Mouse (Mus musculus) testis, adult 2 months (tissue): ENCODE measurements around the gene Aqp6. TPM values are rescaled to one million over a fixed set of nuclear protein-coding genes. Genes with fewer than 3 reads are reported as not detected.

Source experiments
- H3K27ac ChIP-seq: fragments of 200-500 bp; 2 replicates; pipeline ENCODE4 v1.5.1; 2012; ENCODE audit warnings: low read depth, low read length; ENCODE audit not compliant: control insufficient read depth, insufficient read depth
- H3K27me3 ChIP-seq: fragments of 200-500 bp; 2 replicates; pipeline ENCODE4 v1.6.1; 2012; ENCODE audit warnings: mild to moderate bottlenecking, low read length, moderate library complexity; ENCODE audit not compliant: control insufficient read depth, insufficient read depth
- H3K36me3 ChIP-seq: fragments of 200-500 bp; 2 replicates; pipeline ENCODE4 v1.6.1; 2012; ENCODE audit warnings: mild to moderate bottlenecking, low read length; ENCODE audit not compliant: control insufficient read depth, insufficient read depth
- H3K4me1 ChIP-seq: fragments of 200-500 bp; 2 replicates; pipeline ENCODE4 v1.6.1; 2012; ENCODE audit warnings: low read length; ENCODE audit not compliant: control insufficient read depth, insufficient read depth
- H3K4me3 ChIP-seq: fragments of 200-500 bp; 2 replicates; pipeline ENCODE4 v1.5.1; 2012; ENCODE audit warnings: low read depth, mild to moderate bottlenecking, low read length, moderate library complexity, mixed read lengths; ENCODE audit not compliant: control insufficient read depth
- CTCF ChIP-seq: fragments of 200-500 bp; IDR thresholded peaks from 2 replicates; pipeline ENCODE4 v1.5.1; 2012; ENCODE audit warnings: low read depth, mild to moderate bottlenecking, inconsistent platforms, low read length, moderate library complexity; ENCODE audit not compliant: control insufficient read depth, insufficient read depth, insufficient replicate concordance
- POLR2A ChIP-seq: fragments of 200-500 bp; IDR thresholded peaks from 2 replicates; pipeline ENCODE4 v1.6.1; 2012; ENCODE audit warnings: low read depth, mild to moderate bottlenecking, inconsistent platforms, low read length, moderate library complexity; ENCODE audit not compliant: control insufficient read depth
- polyA plus RNA-seq: library from polyadenylated mRNA; depleted of rRNA; stranded (reverse); fragments of >200 nt; gene quantifications from 2 replicates; pipeline ENCODE4 v1.2.3, GENCODE M21; 2012

Aqp6 gene
- polyA plus RNA-seq, 1 experiment, result not detected

DNA sequence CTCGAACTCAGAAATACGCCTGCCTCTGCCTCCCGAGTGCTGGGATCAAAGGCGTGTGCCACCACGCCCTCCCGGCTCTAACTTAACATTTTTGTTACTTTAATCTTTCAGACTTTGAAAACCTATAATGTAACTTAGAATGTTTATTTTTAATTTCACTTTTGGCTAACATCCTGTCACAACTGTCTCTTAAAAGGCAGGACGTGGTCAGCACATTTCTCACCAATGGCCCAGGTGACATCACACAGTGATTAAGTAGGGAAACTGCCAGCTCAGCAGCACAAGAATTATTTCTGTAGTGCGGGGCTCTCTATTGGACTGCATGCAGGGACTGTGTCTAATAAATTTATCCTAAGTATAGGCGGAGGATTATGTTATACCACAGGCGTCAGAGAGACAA, 42.6 kb downstream of the Aqp6 start:
- TF ChIP-seq POLR2A, result no peak
- TF ChIP-seq CTCF, result no peak
- Histone ChIP-seq H3K4me3 (no peak overlapping the region), H3K36me3 (no peaks in the 10 kb centered on the region; the same call in 1 of the 2 replicates), H3K4me1 (peaks cover 3% of the 10 kb centered on the region; the same call in 1 of the 2 replicates), H3K27ac (no peak overlapping the region), H3K27me3 (no peaks in the 10 kb centered on the region)

GRCm38 (mm10) chr15:99644776-99645175, 43.6 kb downstream of the Aqp6 start:
- Histone ChIP-seq H3K4me1 (peaks cover 3% of the 10 kb centered on the region; the same call in 1 of the 2 replicates), H3K4me3 (no peak overlapping the region), H3K27me3 (no peaks in the 10 kb centered on the region), H3K36me3 (no peaks in the 10 kb centered on the region), H3K27ac (no peak overlapping the region)
- TF ChIP-seq CTCF (no peak), POLR2A (no peak)

DNA sequence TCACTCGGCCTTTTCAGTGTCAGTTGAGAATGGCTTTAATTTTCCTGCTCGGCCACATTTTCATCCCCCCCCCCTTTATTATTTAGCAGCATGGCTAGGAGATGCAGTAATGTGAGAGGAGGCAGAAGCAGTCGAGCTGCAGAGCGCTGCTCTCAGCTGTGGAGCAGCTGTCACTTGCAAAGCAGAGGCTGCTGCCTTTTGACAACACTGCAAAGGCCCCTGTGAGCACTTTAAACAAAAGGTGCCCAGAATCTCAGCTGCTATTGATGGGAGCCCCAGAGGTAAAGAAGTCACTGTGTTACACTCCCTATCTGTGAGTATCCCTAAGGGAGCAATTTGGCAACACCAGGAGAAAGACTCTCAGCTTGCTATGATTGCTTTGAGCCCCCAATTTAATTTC, 47.1 kb downstream of the Aqp6 start:
- H3K27ac ChIP-seq, result no peak overlapping the region
- H3K36me3 ChIP-seq, result no peaks in the 10 kb centered on the region
- no peaks in the 10 kb centered on the region for H3K27me3 ChIP-seq
- H3K4me1 ChIP-seq, result peaks cover 5% of the 10 kb centered on the region
- no peak overlapping the region for H3K4me3 ChIP-seq
- no peak for TF ChIP-seq POLR2A
- TF ChIP-seq CTCF, result no peak

- H3K27ac ChIP-seq, result no peak overlapping the region
- no peaks in the 10 kb centered on the region for H3K36me3 ChIP-seq
- H3K4me1 ChIP-seq, result peaks cover 5% of the 10 kb centered on the region
- no peak overlapping the region for H3K4me3 ChIP-seq
- TF ChIP-seq POLR2A (no peak), CTCF (no peak)
- H3K27me3 ChIP-seq, result no peaks in the 10 kb centered on the region
These were observed 48.0 kb downstream of the Aqp6 start for GRCm38 (mm10) chr15:99649067-99649761.

- TF ChIP-seq POLR2A (no peak), CTCF (no peak)
- Histone ChIP-seq H3K27me3 (no peaks in the 10 kb centered on the region), H3K4me1 (peaks cover 5% of the 10 kb centered on the region), H3K4me3 (peak overlapping the region; percentile 8; the same call in 1 of the 2 replicates), H3K36me3 (no peaks in the 10 kb centered on the region), H3K27ac (no peak overlapping the region)
These were observed 49.1 kb downstream of the Aqp6 start for GRCm38 (mm10) chr15:99650304-99650703.

DNA sequence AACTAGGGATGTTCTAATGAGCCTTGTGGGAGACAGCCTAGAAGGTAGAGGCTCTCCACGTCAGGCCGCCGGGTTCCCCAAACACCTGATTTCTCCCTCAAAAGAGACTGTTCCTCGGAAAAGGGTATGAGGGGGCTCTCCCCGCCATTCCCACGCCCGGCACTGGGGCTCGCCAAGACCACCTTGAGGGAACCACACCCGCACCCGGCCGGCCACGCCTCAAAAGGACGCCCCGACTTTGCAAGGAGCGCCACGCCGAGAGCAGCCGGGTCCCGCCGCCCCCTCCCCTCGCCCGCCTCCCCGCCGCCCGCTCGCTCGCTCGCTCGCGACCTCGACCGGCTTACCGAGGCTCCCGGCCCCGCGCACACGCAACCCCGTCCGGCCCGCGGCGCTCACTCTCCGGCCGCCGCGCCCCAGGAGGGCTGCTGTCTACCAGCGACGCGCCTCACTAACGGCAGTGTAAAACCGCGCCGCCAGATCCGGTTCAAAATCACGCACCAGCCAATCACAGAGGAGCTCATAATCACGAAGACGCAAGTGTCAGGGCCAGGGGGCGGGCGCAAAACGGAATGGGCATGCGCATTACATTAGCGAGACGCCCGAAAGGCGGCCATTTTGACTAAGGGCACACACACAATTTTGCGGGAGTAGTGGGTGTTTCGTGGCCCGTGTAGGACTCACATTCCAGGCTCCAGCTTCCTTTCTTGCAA, 50.1 kb downstream of the Aqp6 start, which contains the start of gene Racgap1:
Gene Racgap1 (minus strand): TSS at position 494 of the 710 bp plus-strand sequence.
- no peaks in the 10 kb centered on the region for H3K36me3 ChIP-seq
- peaks cover 2% of the 10 kb centered on the region for H3K4me1 ChIP-seq
- peak within 1 kb of the TSS; percentile 87 for H3K4me3 ChIP-seq
- no peak for TF ChIP-seq CTCF
- TF ChIP-seq POLR2A, result peak; percentile 60; the same call in 1 of the 2 replicates
- H3K27me3 ChIP-seq, result no peaks in the 10 kb centered on the region
- H3K27ac ChIP-seq, result no peak within 1 kb of the TSS
